Mouse (Mus musculus) megakaryocyte, adult 5-6 weeks (primary cell): ENCODE measurements around the gene Catsperz. TPM values are rescaled to one million over a fixed set of nuclear protein-coding genes. Genes with fewer than 3 reads are reported as not detected.

Experiments used
- ATAC-seq: 2 replicates; pipeline ENCODE4 v1.8.0; 2016; ENCODE audit warnings: mild to moderate bottlenecking, inconsistent platforms; ENCODE audit not compliant: poor library complexity, severe bottlenecking
- total RNA-seq, 2 experiments: library from RNA; stranded (forward) in 1 of 2; stranded (reverse) in 1 of 2; fragments of 153-499, 151-499 nt in 1 of 2; fragments of 221-1000, 200-1000 nt in 1 of 2; gene quantifications; 2 replicates each; pipeline versions ENCODE4 v1.2.3 to v1.2.4; 2015 to 2017

Gene Catsperz
- not detected in 2 replicates for total RNA-seq (2015)
- not detected in 2 replicates for total RNA-seq (2017)

DNA sequence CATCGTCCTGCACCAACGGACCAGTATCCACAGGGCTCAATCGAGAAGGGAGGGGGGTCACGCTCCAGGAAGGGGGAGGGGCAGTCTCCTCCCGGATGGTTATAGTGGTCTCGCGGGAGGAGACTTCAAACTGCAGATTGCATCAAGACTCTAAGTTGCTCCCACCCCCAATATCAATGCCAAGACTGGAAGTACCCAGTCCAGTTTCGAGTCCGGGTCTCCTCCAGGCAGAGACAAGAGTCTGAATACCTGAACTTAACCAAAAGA is at the start of gene Catsperz:
Catsperz (minus strand) TSS at position 74 of the 267 bp plus-strand sequence.
- no peak for ATAC-seq

DNA sequence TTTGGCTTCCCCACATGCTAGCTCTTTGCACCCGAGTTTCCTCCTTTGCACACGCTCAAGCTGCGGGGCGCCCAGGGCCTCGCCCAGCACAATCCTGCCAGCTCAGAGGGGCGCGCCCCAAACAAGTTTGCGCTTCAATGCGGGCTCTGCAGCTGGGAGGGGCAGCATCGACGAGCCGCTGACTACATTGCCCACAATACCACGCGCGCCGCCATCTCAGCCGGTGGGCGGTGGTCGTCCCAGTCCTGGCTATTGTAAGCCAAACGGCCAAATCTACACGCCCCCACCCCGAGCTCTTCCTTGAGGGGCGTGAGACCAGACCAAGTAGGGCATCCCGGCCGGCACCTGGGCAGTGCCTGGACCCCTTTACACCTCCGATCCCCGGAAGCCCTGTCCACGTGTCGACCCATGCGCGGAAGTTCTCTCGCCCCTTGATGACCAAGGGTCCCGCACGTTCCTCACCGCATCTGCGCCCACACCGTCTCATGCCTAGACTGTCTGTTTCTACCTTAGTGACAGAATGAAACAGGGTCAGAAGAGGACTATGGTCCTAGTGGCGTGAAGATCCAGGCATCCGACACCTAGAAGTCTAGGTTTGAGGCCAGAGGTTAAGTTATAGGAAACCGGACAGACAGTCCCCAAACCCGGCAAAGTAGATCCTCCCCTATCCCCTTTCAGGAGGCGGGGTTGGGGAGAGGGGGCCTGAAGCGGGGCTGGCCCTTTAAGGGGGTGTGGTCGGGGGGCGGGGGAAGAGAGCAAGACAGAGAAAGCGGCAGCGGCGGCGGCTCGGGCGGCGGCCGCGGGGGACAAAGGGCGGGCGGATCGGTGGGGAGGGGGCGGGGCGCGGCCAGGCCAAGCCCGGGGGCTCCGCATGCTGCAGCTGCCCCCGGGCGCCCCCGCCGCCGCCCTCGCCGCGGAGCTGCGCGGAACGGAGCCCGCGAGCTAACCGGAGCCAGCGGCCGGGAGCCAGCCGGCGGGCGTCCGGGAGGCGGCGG is 49.3 kb upstream of the Catsperz start, which contains the start of gene Ppp1r14b:
Ppp1r14b (plus strand) TSS at position 758 of the 995 bp plus-strand sequence.
- ATAC-seq = peak; percentile 63

DNA sequence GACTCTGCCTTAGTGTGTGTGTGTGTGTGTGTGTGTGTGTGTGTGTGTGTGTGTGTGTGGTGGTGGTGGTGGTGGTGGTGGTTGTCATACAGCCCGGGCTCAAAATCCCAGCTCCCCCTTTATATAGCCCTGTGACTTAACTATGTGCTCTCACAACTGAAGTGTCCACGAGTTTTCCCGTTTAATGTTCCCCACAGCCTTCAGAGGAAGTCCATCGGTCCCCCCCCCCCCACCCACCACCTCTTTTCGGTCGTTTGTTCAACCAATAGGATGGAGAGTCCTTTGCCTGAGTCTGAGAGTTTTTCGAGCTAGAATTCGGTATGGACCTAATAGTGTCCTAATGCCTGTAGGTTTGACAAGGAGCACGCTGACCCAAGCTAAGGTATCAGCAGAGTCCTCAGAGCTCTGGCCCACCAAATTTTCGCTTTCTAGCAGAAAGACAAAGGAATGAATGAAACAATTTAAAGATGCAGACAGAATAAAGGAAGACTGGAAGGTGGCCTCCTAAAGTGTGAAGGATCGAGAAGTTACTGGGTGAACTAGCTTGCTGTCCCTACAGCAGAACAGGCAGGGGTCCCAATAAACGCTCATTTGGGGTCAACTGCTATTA is 48.5 kb upstream of the Catsperz start:
- no peak for ATAC-seq

DNA sequence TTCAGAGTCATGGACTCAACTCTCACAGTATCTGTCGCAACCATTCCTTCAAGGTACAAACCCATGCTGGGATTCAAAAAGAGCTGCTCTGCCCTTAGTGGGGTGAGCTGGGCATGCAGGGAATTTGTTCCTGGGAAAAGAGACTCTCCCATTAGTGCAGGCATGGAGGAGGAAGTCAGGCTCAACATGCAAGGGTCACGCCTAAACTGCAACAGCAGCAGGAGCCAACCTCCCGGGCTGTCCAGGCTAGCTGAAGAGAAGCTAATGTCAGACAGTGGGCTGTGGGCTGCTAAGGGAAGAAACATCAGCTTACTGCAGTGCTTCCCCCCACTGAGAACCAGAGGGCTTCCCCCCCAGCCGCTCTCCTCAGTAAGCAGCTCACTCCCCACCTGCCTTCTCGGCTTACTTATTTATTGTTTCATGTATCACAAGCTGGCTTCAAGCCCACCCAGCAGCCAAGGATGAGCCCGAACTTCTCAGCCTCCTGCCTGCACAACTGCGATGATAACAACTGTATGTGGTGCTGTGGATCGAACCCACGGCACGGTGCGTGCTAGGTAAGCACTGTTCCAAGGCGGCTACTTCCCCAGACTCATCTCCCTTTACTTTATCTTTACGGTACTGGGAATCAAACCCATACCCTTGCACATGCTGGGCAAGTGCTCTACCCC is 47.2 kb upstream of the Catsperz start:
- no peak for ATAC-seq

DNA sequence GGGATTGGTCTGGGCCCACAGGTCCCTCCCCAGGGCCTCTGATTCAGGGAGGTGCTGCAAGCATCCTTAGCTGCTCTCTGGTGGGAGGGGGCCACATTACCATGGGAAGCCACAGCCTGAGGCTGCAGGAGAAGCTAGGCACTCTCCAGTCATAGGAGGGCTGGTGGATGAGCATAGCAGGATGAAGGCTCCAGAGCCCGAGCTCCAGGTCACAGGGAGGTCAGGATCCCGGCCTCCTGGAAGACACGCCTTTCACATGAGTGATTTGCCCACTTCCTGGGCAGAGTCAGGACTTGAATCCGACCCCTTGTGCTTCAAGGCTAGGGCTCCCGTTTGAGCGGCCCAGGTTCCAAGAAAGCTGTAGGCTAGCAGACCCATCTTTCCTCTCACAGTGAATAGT is 46.5 kb upstream of the Catsperz start:
- no peak for ATAC-seq

DNA sequence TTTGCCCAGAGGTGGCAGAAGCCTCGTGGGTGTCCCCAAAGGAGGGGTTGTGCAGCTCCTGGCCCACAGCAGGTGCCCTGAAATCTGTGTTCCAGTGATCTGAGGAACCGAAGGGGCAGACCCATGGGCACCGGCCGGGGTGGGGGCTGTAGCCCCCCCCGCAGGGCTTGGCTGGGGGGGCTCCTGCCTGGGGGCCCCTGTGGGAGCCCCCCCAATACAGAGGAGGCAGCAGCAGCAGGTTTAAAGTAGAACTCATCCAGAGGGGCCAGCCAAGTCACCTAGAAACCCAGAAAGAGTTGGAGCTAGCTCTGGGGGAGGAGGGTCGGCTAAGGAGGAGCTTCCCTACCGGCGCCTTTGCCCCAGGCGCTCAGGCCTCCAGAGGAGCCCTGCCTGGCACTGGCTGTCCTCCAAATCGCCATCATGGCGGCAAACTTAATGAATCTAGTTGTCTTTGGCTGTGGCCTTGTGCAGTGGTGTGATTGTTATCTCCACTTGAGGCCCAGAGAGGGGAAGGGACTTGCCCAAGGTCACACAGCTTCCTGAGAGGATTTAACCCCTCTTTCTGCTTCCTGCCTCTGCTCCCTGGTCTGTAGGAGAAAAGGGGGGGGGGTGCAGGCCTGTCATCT is 45.4 kb upstream of the Catsperz start:
- no peak for ATAC-seq

DNA sequence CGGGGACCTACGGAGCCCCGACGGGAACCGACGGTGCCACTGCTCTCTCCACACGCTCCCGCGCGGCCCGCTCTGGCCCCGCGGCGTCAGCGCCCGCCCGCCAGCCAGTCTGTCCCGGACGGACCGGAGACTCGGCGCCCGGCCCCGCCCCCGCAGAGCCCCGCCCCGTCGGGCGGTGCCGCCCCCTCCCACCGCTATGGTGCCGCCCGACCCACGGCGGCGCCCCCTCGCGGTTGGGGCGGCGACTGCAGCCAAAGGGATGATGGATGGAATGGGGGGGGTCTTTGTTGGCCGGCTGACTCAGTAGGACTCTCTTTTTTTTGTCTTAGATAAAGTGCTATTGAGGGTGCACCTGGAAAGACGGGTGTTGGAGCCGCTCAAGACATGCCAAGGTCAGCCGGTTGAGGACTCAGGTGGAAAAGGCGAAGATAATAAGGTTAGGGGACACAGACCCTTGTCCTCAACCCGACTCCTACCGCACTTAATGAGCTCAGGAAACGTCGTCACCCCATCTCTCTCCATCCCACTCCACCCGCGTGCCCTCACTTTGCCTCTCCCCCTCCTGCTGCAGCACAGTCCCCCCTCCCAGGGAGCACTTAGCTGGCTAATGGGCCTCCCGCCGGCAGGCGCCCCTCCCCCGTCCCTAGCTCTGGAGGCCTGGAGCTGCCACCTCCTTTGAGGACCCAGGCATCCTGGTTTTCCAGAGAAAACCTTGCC is 44.6 kb upstream of the Catsperz start:
- ATAC-seq = peak; percentile 77

DNA sequence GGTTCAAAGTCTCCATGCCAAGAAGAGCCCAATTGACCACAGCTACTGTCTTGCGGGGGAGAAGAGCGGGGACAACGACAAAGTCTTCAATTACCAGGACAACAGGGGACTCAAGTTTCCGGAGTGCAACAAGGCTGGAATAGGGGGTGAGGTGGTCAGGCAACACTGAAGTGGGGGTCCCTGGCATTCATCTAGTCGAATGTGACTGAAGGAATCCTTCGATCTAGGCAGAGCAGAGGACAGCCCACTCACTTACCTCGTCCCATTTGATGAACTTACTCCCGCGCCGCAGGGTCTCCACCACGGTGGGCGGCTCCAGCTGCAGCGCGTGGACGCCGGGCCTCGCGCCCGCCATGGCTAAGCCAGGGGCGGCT is 44.1 kb upstream of the Catsperz start:
- no peak for ATAC-seq

DNA sequence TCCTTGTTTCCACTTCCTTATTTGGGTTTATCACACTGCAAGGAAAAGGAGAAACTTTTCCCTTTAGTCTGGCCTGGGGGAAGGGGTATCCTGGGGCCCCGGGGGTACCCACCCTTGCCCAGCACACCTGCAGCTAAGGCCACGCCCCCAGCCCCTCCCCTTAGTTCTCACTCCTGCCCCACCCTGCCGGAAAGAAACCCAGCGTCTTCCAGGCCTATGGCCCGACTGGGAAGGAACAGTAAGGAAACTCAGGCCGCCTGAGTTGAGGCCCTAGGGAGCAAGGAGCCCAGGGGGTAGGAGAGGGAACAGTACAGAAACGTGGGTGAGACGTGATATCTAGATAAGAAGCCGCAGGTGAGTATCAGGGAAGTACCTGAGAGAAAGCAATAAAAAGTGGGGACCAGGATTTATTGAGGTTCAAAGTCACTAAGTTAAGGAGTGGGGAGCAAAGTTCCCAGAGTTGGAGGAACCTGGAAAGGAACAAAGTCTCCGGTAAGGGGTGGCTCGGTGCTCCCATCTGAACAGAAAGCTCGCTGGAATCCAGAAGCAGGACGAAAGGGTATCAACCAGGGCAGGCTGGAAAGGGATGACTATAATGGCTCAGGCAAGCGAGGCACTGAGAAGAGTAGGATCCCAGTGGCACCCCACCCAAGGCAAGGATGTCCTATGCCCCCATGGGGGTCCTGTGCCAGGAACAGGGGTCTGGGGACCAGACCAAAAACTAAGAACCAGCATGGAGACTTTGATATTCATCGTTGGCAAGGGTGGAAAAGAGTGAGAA is 43.5 kb upstream of the Catsperz start:
- ATAC-seq = no peak

DNA sequence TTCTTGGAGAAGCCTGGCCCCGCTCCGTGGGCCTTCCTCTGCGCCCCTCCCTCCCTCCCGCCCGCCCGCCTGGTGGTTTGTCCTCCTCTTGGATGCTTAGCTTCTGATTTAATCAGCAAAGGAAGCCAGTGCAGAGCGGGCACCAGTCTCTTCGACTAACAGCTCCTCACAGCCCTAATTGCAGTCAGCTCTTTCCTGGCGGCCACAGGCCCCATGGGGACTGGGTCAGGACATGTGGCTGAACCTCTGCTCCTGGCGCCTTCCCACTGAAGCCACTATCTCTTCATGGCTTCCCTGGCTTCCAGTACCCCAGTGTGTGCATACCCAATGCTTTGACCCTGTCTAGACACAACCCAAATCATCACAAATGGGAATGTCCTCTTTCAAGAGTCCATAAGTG is 31.3 kb upstream of the Catsperz start:
- no peak for ATAC-seq

DNA sequence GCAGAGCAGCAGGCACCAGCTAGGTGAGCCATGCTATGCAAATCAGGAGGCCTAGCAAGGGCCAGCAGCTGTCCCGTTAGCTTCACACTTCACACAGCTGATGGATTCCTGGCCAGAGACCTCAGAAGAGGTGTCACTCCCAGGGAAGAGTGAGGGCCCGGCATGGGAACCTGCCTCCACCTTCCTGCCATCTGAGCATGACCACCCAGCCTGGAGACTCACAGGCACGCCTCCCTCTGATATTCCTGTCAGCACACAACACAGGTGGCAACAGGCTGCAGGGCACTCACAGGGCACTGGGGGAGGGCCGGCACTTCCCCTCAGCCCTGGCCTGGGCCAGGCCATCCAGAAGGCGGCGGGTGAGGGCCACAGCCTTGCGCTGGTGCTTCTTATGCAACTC is 30.2 kb upstream of the Catsperz start:
- ATAC-seq = peak; percentile 16; the same call in 1 of the 2 replicates

DNA sequence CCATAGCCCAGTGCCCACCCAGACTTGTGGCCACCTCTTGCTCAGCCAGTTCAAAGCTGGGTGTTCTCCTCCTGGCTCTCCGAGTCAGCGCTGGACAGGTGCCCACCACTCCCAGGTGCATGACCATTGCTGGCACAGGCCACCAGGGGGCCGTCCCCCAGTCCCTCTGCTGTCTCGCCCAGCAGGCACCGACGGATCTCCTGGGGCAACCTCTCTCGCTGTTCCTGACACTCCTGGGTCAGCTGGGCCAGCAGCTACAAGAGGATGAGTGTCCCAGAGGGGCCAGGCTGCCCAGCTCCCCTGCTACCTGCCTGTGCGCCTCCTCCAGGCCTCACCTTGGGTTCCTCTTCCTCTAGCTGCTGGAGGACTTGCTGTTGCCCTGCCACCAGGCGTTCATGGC is 28.9 kb upstream of the Catsperz start:
- ATAC-seq = no peak

DNA sequence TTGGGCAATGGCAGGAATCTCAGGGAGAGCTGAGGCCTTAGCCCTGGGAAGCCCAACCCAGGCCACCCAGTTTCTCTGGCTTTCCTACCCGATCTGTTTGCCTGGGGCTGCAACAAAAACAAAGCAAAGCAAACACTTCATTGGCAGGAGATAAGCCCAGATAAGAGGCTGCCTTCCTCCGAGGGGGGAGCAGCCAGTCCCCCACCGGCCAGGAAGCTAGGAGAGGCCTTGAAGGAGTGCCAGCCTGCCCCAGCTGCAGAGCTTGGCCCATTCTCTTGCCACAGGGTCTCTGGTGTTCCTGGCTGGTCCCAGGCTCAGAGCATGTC is 27.5 kb upstream of the Catsperz start:
- no peak for ATAC-seq

DNA sequence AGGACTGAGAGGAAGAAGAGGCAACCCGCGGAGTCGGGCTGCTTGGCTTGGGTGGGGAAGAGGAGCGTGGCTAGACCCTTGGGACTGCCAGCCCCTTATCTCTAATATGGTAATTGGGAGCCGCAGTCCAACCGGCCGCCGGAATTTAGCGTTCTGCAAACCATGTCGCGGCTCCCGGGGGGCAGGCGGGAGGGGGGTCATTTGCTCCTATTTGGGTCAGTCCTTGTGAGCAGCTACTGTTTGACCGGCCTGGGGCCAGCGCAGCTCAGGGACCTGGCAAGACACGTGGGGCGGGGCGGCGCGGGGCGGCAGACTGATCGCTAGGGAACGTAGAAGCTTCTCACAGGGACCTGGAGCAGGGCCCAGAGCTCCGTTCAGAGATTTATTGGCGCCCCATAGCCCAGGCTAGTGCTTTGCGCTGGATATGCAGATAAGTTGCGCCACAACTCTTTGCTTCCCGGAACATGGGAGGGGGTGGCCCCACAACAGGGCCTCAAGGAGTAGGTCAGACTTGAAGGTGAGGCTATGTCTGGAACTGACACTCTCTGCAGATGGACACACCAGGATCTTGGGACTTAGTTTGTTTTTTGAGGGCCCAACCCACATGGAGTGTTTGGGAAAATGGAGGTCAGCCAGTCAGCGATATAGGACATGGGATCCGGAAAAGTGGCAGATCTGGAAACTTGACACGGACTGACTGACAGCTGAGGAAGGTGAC is 27.0 kb upstream of the Catsperz start:
- ATAC-seq = peak; percentile 24

DNA sequence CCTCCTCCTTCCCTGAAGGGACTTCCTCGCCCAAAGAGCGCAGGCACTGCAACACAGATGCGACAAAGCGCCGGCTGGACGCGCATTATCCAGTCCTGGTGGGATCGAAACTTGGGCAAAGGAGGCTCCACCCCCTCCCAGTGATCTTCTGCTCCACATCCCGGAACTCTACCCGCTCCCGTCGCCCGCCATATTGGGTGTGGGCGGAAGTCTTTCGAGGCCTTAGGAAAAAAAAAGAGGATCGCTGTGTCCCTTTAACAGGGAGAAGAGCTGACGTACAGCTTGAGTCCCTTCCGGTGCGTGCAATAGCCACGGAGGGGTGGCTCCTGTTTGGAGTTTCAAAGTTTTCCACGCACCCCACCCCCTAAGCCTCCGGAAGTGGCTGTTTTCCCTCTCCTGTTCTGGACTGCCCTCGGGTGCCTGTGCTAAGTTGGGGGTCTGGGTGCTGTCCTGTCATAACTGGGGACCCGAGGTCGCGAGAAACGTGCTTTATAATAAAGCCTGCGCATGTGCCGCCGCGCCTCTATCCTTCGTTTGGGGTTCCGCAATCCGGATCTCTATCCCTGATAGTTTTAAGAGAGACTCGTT is 26.3 kb upstream of the Catsperz start:
- peak; percentile 73 for ATAC-seq

DNA sequence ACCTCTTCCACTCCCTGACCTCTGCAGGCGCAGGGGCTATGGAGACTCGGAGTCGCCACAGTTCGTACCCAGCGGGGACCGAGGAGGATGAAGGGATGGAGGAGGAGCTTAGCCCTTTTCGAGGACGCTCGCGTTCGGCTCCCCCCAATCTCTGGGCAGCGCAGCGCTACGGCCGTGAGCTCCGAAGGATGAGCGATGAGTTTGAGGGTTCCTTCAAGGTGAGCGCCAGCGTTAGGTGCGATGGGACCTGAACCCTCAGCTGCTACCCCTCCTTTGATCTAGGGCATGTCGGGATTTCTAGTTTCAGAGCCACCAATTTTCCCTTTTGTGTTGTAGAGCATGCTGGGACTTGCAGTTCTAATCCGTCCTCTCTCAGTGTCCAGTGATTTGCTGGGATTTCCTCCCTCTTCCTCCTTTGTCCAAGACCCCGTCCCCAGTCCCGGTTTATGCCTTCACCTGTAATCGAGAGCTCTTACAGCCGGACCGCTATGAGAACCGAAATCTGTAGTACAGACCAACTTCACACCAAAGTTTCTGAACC is 25.5 kb upstream of the Catsperz start:
- ATAC-seq = 0 out of 2 replicates have a peak, but pooled peaks have one; percentile 14

DNA sequence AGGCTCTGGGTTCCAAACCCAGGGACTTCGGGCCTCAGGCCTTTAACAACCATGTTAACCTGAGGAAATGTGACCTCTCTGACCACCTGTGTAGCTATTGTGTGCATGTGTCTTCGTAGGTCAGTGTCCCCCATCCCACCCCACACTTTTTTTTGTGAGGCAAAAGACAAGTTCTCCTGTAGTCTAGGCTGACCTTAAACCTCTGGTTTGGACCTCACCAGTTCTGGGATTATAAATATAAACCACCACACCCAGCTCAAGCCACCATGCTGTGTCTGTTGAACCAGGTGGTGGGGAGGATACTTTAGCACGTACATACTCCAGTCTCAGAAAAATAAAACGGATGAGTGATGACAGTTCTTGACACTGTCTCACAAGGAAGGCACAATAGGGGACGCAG is 24.8 kb upstream of the Catsperz start:
- ATAC-seq = no peak

DNA sequence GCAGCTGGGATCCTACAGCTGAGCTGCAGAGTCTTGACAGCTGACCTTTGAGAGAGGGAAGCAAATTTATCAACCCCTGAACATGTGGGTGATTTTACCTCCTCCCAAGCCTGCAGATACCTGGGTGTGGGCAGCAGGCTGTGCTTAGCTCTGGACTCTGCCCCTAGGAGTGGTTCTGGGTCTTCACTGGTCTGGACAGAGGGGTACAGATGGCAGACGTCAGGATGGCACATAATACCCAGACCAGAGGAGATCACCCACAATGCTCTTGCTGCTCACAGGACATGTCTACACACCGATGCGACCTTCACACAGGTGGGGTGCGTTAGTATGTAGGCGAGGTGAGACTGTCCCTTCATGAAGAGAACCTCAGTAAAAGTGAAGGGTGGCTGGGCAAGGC is 24.4 kb upstream of the Catsperz start:
- no peak for ATAC-seq

DNA sequence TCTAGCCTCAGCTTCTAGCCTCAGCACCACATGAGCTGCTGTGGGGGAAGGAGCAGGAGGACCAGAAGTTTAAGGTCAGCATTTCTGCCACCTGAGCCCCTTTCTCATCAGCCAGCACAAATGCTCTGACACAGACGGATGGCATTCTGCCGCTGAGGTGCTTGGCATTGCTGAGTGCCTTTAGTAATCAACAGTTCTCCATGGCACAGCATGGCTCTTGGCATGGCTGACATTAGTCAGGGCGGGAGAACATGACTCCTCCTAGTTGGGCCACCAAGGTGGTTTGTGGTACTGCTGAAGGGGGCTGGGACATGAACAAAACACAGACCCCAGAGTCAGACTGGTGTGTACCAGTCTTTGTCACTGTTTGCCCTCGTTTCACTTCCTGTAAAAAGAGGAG is 23.0 kb upstream of the Catsperz start:
- no peak for ATAC-seq
